Mouse (Mus musculus) ES-Bruce4 (cell line): ENCODE data around the gene Stard3.

Source experiments
- CTCF ChIP-seq: IDR thresholded peaks from one replicate; pipeline ENCODE4 v1.8.1; 2011; ENCODE audit warnings: low read depth, low read length
- EP300 ChIP-seq: IDR thresholded peaks from 2 replicates; pipeline ENCODE4 v1.6.1; 2011; ENCODE audit warnings: low read depth, low read length; ENCODE audit not compliant: insufficient read depth
- POLR2A ChIP-seq: IDR thresholded peaks from one replicate; pipeline ENCODE4 v1.8.1; 2011; ENCODE audit warnings: low read length; ENCODE audit not compliant: insufficient read depth

GRCm38 (mm10) chr11:98329081-98329959 is 28.8 kb upstream of the Stard3 start, which contains the start of gene Neurod2:
- TF ChIP-seq POLR2A (no peak), CTCF (no peak), EP300 (no peak)
